Mouse (Mus musculus) megakaryocyte-erythroid progenitor cell, adult 5-6 weeks (primary cell): ENCODE measurements around the gene Twf2. TPM values are rescaled to one million over a fixed set of nuclear protein-coding genes. Genes with fewer than 3 reads are reported as not detected.

Source experiments
- ATAC-seq: replicated peaks from 2 replicates; pipeline ENCODE4 v1.8.0; 2016; ENCODE audit warnings: mild to moderate bottlenecking, inconsistent platforms; ENCODE audit not compliant: severe bottlenecking, poor library complexity, low FRiP score, low TSS enrichment
- total RNA-seq, 2 experiments: library from RNA; stranded (forward) in 1 of 2; stranded (reverse) in 1 of 2; fragments of 200-1000, 215-1000 nt in 1 of 2; fragments of >200 nt in 1 of 2; fragmentation: Nextera tagmentation in 1 of 2; gene quantifications; 2 replicates each; pipeline ENCODE4 v1.2.3; 2014 to 2017

Gene Twf2
- total RNA-seq, 2 experiments from 2014 or later = 11.4 to 13.7 TPM

DNA sequence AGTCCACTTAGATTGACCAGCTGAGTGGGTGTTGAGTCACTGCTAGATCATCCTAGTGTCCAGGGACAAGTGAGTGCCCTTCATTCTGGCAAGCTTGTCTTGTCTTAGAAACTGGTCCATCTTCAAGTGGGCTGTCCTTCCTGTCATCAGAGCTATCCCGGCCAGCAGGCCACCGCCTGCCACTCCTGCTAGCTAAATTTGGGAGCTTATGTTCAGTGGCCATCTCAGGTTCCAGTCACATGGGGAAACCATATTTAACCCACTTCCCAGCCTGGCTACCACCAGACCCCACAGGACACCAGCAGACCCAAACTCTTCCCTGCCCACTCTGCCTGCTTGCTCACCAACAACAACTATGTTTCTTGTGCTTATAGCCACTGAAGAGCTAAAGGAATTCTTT lies 3.6 kb downstream of the Twf2 start:
- no peak for ATAC-seq

GRCm38 (mm10) chr9:106208181-106208580 lies 5.3 kb downstream of the Twf2 start:
- ATAC-seq = no peak

DNA sequence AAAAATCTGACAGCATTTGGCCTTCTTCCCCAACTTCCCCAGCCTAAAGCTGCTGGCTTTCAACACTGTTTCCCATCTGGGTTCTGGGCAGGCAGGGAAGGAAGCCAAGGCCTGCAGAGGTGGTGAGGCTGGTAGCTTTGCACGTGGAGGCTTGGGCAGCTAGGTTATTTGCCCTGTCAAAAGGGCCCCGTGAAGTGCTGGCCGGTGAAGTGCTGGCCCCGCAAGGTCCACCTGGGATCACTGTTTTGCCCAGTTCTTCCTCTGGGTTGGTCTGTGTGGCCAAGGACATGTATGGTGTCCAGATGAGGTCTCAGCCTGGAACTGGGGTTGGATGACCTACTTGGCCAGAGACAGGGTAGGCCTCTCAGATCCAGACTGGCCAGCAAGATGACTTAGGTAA lies 7.0 kb downstream of the Twf2 start:
- no peak for ATAC-seq

- no peak for ATAC-seq
Measured at GRCm38 (mm10) chr9:106210853-106211609, 8.1 kb downstream of the Twf2 start.

- peak; percentile 93 for ATAC-seq
Measured at GRCm38 (mm10) chr9:106211680-106212593, 9.0 kb downstream of the Twf2 start.

DNA sequence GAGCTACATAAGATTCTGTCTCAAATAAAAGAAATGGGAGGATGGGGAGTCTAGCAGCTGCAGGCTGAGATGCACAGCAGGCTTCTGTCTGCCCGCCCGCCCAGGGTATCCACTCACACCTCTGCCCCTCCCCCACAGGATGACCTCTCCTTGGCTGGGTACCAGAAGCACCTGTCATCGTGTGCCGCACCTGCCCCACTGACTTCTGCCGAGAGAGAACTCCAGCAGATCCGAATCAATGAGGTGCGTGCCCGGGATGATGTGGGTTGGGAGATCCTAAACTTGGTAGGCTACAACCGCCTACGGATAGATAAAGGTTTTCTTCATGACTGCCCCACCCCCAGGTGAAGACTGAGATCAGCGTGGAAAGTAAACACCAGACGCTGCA lies 9.7 kb downstream of the Twf2 start:
- no peak for ATAC-seq

- ATAC-seq = no peak
Measured at GRCm38 (mm10) chr9:106215341-106216125, 12.6 kb downstream of the Twf2 start.

- no peak for ATAC-seq
Measured at GRCm38 (mm10) chr9:106216971-106217370, 14.1 kb downstream of the Twf2 start.

DNA sequence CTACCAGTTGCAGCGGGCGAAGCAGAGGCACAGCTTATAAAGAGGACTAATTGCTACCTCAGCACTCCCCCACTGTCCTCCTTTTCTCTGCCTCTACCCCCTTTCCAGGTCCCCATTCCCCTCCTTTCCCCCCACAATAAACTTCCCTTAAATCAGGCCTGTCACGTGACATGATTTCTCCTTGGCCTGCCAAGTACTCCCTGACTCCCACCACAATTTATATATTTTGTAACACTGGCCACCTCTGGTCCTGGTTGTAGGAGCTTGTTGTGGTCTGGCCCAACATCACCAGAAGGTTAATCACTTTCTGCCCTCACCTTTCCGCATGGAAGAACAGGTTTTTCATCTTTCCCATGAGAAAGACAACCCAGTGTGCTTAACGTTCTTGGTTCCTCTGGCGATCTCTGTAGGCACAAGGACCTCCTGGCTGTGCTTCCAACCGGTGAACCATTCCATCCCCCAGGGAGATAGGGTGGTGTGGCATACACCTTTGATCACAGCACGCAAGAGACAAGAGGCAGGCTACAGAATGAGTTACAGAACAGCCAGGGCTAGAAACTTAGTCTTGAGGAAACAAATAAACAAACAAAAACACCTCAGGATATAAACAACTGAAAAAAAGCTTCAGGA lies 18.1 kb downstream of the Twf2 start:
- ATAC-seq = no peak

- ATAC-seq = no peak
Measured at GRCm38 (mm10) chr9:106222261-106222851, 19.4 kb downstream of the Twf2 start, which contains the start of gene Tlr9. Tlr9 (plus strand) TSS chr9:106222598.

DNA sequence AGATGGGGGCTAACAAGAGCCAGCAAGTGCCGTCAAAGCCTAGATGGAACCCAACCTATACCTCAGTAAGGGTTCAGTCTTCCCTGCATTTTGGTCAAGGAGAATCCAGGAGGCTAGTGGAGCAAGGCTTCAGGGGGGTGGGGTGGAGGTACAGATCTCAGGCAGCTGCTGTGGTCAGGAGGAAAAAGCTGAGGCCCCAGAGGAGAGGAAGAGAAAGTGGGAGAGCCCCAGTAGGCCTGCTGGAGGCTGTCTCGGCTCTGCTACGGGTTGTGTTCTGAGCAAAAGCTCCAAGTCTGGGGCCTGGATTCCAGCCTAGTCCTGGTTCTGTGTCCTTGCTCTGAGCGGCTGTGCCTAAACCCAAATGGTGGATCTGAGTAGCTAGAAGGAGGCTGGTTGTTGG lies 20.1 kb downstream of the Twf2 start:
- ATAC-seq = no peak

GRCm38 (mm10) chr9:106225469-106226150 lies 22.7 kb downstream of the Twf2 start:
- ATAC-seq = no peak

GRCm38 (mm10) chr9:106226151-106226682 lies 23.3 kb downstream of the Twf2 start:
- peak; percentile 72 for ATAC-seq

DNA sequence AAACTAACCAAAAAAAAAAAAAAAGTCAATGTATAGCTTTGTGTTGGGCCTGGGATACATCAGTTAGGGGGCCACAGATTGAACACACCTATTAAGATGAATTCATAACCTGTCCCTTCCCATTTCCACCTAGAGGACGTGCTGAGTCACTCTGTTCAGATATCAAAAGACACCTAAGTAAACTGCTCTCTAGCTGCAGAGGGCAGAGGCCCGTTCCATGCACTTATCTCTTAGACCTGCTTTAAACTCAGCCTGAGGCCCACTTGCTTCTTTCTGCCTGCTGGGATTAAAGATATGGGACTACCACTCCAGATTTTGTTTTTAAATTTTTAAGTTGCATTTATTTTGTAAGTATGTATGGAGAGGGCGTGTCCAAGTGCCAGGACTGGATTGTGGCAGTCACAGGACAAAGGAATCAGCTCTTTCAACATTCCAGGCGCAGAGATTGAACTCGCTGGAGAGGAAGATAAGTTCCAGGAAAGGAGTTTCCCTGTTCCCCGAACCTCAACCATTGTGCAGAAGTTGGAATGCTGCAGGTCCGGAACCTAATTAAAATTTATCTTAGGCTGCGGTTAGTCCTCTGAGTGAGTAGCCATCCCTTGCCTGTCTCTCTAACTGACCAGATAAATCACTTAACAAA lies 25.0 kb downstream of the Twf2 start:
- peak; percentile 57 for ATAC-seq

DNA sequence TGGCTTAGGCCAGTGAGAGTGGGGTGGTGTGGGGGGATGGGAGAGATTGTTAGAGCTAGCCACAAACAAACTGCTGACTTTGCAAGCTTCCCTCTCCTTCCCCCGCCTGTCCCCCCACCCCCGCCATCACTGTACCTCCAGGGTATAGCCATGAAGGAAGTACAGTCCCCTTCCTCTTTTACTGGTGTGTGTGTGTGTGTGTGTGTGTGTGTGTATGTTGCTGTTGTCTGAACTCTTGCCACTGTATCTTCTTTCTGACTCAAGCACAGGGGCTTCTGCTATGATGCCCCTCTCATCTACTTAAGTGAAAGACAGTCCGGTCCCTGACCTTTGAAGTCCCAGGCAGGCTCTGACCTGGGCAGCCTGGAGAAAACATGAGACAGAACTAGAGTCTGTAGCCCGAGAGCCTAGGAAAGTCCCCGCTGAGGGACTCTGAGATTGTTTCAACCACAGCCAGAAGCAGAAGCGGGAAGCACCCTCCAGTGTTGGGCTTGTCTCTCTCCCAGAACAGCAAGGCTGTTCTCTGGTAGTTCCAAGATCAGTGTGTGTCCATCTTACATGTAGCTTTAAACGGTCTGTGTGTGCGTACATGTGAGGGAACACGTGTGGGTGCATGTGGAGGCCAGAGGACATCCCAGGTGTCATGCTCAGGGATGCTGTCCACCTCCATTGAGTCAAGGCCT lies 27.3 kb downstream of the Twf2 start:
- ATAC-seq = no peak

GRCm38 (mm10) chr9:106230734-106231106 lies 27.8 kb downstream of the Twf2 start:
- 0 out of 2 replicates have a peak, but pooled peaks have one; percentile 14 for ATAC-seq

- ATAC-seq = no peak
Measured at GRCm38 (mm10) chr9:106231220-106231619, 28.3 kb downstream of the Twf2 start.
